Mouse (Mus musculus) adipocyte (in vitro differentiated cells): ENCODE data around the gene Abl1.
A peak's percentile ranks its signal among the peaks of the same experiment; 100 is the strongest.
"Not testable (repeated sequence)": the region's sequence is repeated elsewhere in the genome, so short reads cannot be mapped to it uniquely, and the experiment has no call there.

Source experiments
- DNase-seq: peaks from one replicate; pipeline ENCODE4 v3.0.0-alpha.2; 2016; ENCODE audit warnings: low spot score

Gene Abl1

GRCm38 (mm10) chr2:31688074-31688925, at the start of gene Abl1:
Gene Abl1 (plus strand): TSS chr2:31688376.
- peak; percentile 98 for DNase-seq

GRCm38 (mm10) chr2:31638581-31639465, 49.4 kb upstream of the Abl1 start:
- no peak for DNase-seq

- no peak for DNase-seq
Observed at GRCm38 (mm10) chr2:31639466-31639760, 48.8 kb upstream of the Abl1 start.

DNA sequence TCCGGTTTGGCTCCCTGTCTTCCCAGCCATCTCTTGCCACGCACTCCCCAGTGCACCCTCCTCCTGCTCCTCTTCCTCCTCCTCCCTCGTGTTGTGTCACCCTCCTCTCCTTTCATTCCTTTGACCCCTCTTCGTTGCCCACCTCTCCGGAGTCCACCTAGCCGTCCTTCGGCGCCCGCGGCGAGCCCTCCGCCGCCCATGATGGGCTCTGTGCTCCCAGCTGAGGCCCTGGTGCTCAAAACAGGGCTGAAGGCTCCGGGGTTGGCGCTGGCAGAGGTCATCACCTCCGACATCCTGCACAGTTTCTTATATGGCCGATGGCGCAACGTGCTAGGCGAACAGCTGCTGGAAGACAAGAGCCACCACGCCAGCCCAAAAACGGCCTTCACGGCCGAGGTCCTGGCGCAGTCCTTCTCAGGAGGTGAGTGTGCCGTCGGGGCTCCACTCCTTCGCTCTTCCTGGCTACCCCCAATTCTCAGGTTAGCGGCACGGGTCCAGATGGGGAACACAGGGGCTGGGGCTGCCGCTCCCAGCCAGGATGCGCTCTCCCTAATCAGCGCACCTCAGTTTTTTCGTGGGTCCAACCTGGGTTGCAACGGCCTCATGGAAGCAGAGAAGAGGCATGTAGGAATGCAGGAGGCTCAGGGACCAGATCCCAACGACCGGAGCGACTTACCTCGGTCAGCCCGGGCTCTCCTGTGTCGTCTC, 48.1 kb upstream of the Abl1 start, which contains the start of gene Prdm12:
Gene Prdm12 (plus strand): TSS at position 137 of the 708 bp plus-strand sequence.
- no peak for DNase-seq

DNA sequence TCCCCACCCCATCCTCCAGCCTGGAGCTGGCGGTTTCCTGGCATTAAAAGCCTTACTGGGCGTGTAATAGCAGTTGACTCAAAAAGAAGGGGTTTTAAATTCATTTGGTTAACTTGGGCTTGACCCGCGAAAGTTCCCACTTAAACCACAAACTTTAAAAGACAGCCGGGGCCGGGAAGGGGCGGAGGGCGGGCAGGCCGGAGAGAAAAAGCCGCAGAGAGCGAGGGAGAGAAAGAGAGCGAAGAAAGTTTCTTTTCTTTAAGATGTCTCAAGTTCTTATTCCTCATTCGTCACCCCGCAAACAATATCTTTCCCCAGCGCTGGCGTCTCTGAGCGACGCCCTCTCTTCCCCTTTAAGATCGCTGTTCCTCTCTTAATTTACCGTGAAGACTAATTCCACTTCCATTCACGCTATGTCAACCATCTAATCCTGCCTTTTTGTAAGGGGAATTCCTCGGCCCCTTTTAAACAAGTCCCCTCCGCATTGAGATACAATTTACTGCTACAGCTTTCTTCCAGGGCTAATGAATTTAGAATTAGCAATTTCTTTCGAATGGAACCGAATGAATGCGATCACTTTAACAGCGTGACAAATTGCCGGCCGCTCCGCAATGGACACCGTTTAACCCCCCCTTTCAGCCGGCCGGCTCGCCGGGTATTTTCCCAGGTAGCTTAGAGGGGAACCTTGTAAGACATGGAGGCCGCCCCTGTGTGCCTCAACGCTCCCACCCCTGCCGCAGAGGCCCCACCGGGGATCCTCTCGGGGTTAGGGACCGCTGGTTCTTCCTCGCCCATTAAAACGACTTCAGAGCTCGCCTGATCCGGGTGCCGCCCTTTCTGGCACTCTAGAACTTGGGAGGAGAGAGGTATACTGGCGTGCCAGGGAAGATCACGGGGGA, 47.3 kb upstream of the Abl1 start:
- DNase-seq, result no peak

GRCm38 (mm10) chr2:31641508-31641830, 46.7 kb upstream of the Abl1 start:
- DNase-seq, result no peak

- DNase-seq, result no peak
Observed at GRCm38 (mm10) chr2:31641929-31642328, 46.2 kb upstream of the Abl1 start.

GRCm38 (mm10) chr2:31653971-31654853, 34.0 kb upstream of the Abl1 start:
- no peak for DNase-seq

DNA sequence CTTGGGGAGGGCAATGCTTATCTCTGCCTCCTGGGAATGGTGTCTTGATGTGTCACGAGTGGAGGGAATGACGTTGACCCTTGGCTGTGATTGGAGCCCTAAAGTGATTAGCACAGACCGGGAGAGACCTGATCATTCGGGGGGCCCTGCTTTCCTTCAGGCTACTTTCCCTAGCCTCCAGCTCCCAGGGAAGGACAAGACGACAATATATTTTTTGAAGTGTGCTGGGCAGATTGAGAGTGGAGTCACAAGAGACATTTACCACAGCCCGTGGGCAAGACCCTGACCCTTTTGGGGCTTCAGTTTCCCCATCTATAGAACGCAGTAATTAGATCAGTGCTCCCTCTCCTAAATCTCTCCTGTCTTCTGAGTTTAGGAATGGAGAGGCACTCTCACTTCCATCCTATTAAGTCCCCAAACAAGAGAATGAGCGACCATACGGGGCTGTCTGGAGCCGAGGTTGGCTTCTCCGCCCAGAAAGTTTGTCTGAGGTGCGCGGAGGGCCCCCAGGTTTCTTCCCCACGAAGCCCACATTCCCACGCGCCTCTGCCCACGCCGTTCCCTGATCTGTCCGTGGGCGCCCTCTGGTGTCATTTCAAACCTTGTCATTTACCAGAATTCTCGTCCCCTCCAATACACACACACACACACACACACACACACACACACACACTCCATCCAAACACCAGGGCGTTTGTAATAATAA, 33.2 kb upstream of the Abl1 start:
- DNase-seq, result peak; percentile 28

GRCm38 (mm10) chr2:31656374-31656773, 31.8 kb upstream of the Abl1 start:
- no peak for DNase-seq

DNA sequence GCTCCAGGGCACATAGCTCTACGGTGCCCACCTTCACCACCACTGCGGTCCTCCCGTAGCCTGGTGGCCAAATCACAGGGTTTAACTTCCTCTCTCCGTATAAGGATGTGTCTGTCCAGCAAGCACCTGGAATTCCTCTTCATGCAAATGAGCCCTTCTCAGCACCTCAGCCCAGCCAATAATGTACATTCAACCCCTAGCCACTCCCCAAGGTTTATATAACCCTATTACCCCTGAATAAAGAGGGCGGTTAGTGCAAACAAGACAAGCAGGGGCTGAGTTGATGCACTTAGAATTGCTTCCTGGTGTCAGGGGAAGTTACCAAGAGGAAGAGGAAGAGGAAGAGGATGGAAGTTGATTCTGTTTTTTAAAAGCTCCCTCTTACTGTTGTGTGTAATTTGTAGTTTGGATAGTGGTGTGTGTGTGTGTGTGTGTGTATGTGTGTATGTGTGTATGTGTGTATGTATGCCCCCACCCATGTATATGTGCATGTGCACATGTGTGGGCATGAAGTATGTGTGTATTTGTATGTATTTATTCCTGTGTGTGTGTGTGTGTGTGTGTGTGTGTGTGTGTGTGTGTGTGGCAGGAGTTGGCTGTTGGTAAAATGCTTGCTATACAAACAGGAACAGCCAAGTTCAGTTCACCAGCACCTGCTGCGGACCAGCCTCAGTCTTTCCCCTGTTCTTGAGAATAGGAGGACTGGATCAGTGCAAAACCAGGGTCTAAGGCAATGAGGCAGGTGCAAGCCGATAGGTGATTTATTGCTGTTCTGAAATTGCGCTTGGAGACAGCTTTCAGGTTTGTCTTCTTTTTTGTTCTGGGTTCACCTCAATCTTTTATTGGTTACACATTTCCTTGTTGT, 25.0 kb upstream of the Abl1 start:
- DNase-seq, result no peak

GRCm38 (mm10) chr2:31663804-31664180, 24.4 kb upstream of the Abl1 start:
- no peak for DNase-seq

- DNase-seq, result peak; percentile 44
Observed at GRCm38 (mm10) chr2:31667332-31667731, 20.8 kb upstream of the Abl1 start.

DNA sequence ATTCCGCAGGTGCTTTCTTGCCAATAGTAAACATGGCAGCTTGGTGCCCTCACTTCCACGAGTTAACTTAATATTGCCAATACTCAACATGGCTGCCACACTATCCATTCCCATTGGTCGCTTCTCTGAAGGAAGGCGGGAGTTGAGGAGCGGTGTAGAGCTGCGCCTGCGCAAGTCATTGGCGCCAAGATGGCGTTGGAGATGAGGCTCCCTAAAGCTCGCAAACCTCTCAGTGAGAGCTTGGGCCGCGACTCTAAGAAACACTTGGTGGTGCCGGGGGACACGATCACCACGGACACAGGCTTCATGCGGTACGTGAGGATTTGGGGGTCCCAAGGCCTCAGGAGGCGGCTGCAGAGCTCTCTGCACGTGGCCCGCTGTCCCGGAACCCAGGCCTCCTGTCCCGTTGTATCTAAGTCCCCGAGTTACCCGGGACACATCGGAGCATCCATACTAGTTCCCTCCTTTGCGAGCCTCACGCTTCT, 17.6 kb upstream of the Abl1 start, which contains the start of gene Exosc2:
Gene Exosc2 (plus strand): TSS at position 165 of the 485 bp plus-strand sequence.
- DNase-seq, result peak; percentile 99

DNA sequence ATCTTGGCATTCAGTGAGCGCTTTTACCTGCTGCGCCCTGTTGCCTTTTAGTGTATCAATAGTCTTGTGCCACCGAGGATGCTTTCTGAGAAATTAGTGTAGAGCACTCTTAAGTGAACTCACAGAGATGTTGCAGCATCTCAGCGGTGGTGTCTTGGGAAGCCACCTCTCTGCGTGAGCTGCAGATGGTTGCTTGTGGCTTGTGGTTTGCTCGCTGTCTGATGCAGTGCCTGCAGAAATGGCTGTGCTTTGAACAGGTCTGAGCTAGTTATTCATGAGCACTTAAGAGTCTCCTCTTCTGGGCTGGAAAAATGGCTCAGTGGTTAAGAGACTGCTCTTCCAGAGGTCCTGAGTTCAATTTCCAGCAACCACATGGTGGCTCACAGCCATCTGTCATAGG, 9.5 kb upstream of the Abl1 start:
- DNase-seq, result no peak

- not testable (repeated sequence) for DNase-seq
Observed at GRCm38 (mm10) chr2:31681051-31681707, 7.0 kb upstream of the Abl1 start.

DNA sequence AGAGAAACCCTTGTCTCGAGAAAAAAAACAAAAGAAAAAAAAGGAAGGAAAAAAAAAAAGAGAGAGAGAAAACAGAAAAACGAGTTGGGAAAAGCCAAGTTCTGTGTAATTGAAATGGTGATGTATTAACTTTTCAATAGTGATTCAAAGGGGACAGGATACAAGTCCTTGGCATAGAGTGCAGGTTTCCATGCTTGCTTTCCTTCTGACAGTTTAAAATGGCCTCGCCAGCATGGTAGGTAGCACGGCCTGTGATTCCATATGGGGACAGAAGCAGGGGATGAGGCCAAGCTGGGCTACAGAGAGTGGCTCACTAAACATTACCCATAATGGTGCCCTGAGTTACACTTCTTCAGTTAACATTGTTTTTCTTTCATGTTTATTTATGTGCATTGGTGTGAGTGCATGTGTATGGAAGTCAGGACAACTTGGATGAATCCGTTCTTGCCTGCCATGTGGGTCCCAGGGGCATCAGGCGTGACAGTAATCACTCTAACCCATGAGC, 6.4 kb upstream of the Abl1 start:
- DNase-seq, result no peak

DNA sequence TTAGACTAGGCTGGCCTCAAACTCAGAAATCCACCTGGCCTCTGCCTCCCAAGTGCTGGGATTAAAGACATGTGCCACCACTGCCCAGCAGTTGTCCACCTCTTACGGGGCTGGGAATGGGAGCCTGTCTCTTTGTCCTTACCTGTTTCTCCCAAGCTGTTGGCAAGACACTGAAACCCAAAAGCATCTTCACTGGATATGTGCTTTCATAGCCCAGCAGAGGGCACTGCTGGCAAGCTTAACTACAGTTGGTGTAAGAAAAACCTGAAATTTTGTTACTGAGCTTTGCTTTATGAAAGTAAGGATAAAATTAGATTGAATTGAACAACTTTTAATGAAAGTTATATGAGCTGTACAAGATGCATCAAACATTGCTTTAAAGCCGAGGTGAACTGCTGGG, 4.5 kb upstream of the Abl1 start:
- DNase-seq, result peak; percentile 86
